In the genomic region with DNA sequence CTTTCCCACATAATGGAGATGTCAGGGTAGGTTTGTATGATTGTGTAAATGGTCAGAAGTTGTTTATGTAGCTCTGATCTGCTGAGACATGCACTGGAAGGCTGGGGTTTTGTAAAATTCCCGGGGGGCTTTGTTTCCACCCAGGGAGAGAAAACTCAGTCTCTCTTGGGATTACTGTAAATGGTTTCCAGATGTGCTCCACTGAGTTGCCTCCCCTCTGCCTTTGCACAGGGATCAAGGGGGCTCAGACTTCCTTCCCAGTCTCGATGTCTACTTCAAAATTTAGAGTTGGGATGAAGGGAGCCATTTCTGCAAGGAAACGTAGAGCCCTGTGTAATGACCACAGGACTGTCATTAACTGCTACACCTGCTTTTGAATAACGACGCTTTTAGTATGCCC, we compare ENCODE assay signal across 12 mouse cellular contexts. TPM values are rescaled to one million over a fixed set of nuclear protein-coding genes. Genes with fewer than 3 reads are reported as not detected.
DNase-seq lines count a peak whose midpoint lies in the region; ATAC-seq and TF ChIP-seq lines count a peak whose summit lies in the region.
"Had no signal": no experiment of that assay in that cellular context is flagged by ENCODE, and none has a peak within 500 bp of the region (broad histone marks: within the 10 kb centered on the region; RNA-seq: fewer than 3 reads in every experiment).

No protein-coding gene starts in this region.

- H3K4me2 ChIP-seq in heart, embryonic 12.5 days: peak overlapping the region; percentile 78
- H3K4me2 ChIP-seq in embryonic facial prominence, embryonic 12.5 days (replicated peaks): peak overlapping the region; percentile 82
- H3K4me2 ChIP-seq in hindbrain, embryonic 11.5 days (replicated peaks; ENCODE audit: low read depth, low read length): no peak overlapping the region
- peak overlapping the region; percentile 69 for H3K4me2 ChIP-seq in midbrain, embryonic 13.5 days (replicated peaks)

- H3K36me3 ChIP-seq in heart, embryonic 12.5 days: no peaks in the 10 kb centered on the region
- H3K36me3 ChIP-seq in embryonic facial prominence, embryonic 12.5 days: no peaks in the 10 kb centered on the region
- H3K36me3 ChIP-seq in hindbrain, embryonic 11.5 days (ENCODE audit: control insufficient read depth, insufficient read depth, low read length): no peaks in the 10 kb centered on the region
- no peaks in the 10 kb centered on the region for H3K36me3 ChIP-seq in midbrain, embryonic 13.5 days
- no peaks in the 10 kb centered on the region for H3K36me3 ChIP-seq in thymus, adult 2 months (ENCODE audit: control insufficient read depth, insufficient read depth, low read length)

- peaks cover 47% of the 10 kb centered on the region for H3K27me3 ChIP-seq in heart, embryonic 12.5 days (replicated peaks)
- H3K27me3 ChIP-seq in embryonic facial prominence, embryonic 12.5 days: peaks cover 44% of the 10 kb centered on the region
- H3K27me3 ChIP-seq in hindbrain, embryonic 11.5 days (ENCODE audit: control insufficient read depth, insufficient read depth, low read length): peaks cover 25% of the 10 kb centered on the region
- H3K27me3 ChIP-seq in midbrain, embryonic 13.5 days: peaks cover 24% of the 10 kb centered on the region
- no peaks in the 10 kb centered on the region for H3K27me3 ChIP-seq in thymus, adult 2 months (ENCODE audit: control insufficient read depth, insufficient read depth, low read length)
- H3K27me3 ChIP-seq: CH12.LX had no signal

- no peak for DNase-seq in heart, postnatal 4 days
- no peak for DNase-seq in hindbrain, embryonic 11.5 days (ENCODE audit: low spot score)
- DNase-seq in adrenal gland, postnatal 14 days: no peak
- DNase-seq in left cerebral cortex, adult 8-10 months (ENCODE audit: low spot score in 2 of 2): no peak
- DNase-seq in thymus, adult 2 months: no peak
- DNase-seq: thymus, adult 18-20 months had no signal

- H3K27ac ChIP-seq in heart, embryonic 12.5 days (ENCODE audit: poor library complexity, severe bottlenecking): no peak overlapping the region
- H3K27ac ChIP-seq in embryonic facial prominence, embryonic 12.5 days: no peak overlapping the region
- no peak overlapping the region for H3K27ac ChIP-seq in hindbrain, embryonic 11.5 days (ENCODE audit: low read depth, low read length)
- no peak overlapping the region for H3K27ac ChIP-seq in midbrain, embryonic 13.5 days
- no peak overlapping the region for H3K27ac ChIP-seq in thymus, adult 2 months (ENCODE audit: control insufficient read depth, insufficient read depth, low read length)

- no peak overlapping the region for H3K4me3 ChIP-seq in heart, embryonic 12.5 days
- peak overlapping the region; percentile 38 for H3K4me3 ChIP-seq in embryonic facial prominence, embryonic 12.5 days
- H3K4me3 ChIP-seq in hindbrain, embryonic 11.5 days (ENCODE audit: low read depth, low read length): peak overlapping the region; percentile 40
- H3K4me3 ChIP-seq in midbrain, embryonic 13.5 days (replicated peaks): peak overlapping the region; percentile 52
- H3K4me3 ChIP-seq in thymus, adult 2 months (ENCODE audit: control insufficient read depth, insufficient read depth, low read length): no peak overlapping the region

- no peak for TF ChIP-seq CTCF in thymus, adult 2 months (IDR thresholded peaks at IDR 0.05; ENCODE audit: borderline replicate concordance, control insufficient read depth, extremely low read depth, insufficient read depth, low read length, poor library complexity)

- WGBS in heart, embryonic 12.5 days: 31% methylated on average over 5 of the region's 5 CpGs
- 14% methylated on average over 5 of the region's 5 CpGs for WGBS in embryonic facial prominence, embryonic 12.5 days
- 26% methylated on average over 5 of the region's 5 CpGs for WGBS in hindbrain, embryonic 11.5 days
- WGBS in midbrain, embryonic 13.5 days: 29% methylated on average over 5 of the region's 5 CpGs
- 36% methylated on average over 5 of the region's 5 CpGs for WGBS in thymus, adult 2 months

- no peaks in the 10 kb centered on the region for H3K9me3 ChIP-seq in heart, embryonic 12.5 days (replicated peaks)
- no peaks in the 10 kb centered on the region for H3K9me3 ChIP-seq in embryonic facial prominence, embryonic 12.5 days
- H3K9me3 ChIP-seq in hindbrain, embryonic 11.5 days (ENCODE audit: control insufficient read depth, low read length): no peaks in the 10 kb centered on the region
- H3K9me3 ChIP-seq in midbrain, embryonic 13.5 days: no peaks in the 10 kb centered on the region

- 0 out of 2 replicates have a peak, but pooled peaks cover 7% of the 10 kb centered on the region for H3K4me1 ChIP-seq in heart, embryonic 12.5 days (replicated peaks)
- 0 out of 2 replicates have a peak, but pooled peaks cover 4% of the 10 kb centered on the region for H3K4me1 ChIP-seq in embryonic facial prominence, embryonic 12.5 days
- no peaks in the 10 kb centered on the region for H3K4me1 ChIP-seq in hindbrain, embryonic 11.5 days (replicated peaks; ENCODE audit: control insufficient read depth, insufficient read depth, low read length)
- peaks cover 10% of the 10 kb centered on the region for H3K4me1 ChIP-seq in midbrain, embryonic 13.5 days (replicated peaks)
- no peaks in the 10 kb centered on the region for H3K4me1 ChIP-seq in thymus, adult 2 months (replicated peaks; ENCODE audit: control insufficient read depth, insufficient read depth, low read length)

- no peak overlapping the region for H3K9ac ChIP-seq in heart, embryonic 12.5 days
- no peak overlapping the region for H3K9ac ChIP-seq in embryonic facial prominence, embryonic 12.5 days
- H3K9ac ChIP-seq in hindbrain, embryonic 11.5 days (ENCODE audit: low read depth, low read length): no peak overlapping the region
- peak overlapping the region; percentile 56; the same call in 1 of the 2 replicates for H3K9ac ChIP-seq in midbrain, embryonic 13.5 days (replicated peaks)

- ATAC-seq in heart, embryonic 12.5 days (ENCODE audit: insufficient number of reproducible peaks, low FRiP score): no peak
- ATAC-seq in embryonic facial prominence, embryonic 12.5 days (ENCODE audit: insufficient number of reproducible peaks, insufficient read depth, low FRiP score, low TSS enrichment): no peak
- no peak for ATAC-seq in hindbrain, embryonic 11.5 days (ENCODE audit: low FRiP score)
- ATAC-seq in midbrain, embryonic 13.5 days: no peak; the same call in 1 of the 2 replicates

- no peak for TF ChIP-seq POLR2A in thymus, adult 2 months (IDR thresholded peaks at IDR 0.05; ENCODE audit: control insufficient read depth, extremely low read depth, insufficient read depth, low read length, poor library complexity)

RNA-seq across cellular contexts. Expression of a gene that starts 0.8 kb away (rescaled TPM):
- polyA plus RNA-seq in heart, embryonic 12.5 days (2016; fragmentation: Nextera tagmentation; extraction: Ambion mirVana): 1.9 and 2.2 TPM in 2 replicates
- not detected for total RNA-seq in heart, postnatal 4 days (2021)
- polyA plus RNA-seq in embryonic facial prominence, embryonic 12.5 days (2016; fragmentation: Nextera tagmentation; extraction: Ambion mirVana): 5.3 and 7.3 TPM in 2 replicates
- 0.84 and 1.7 TPM in 2 replicates for polyA plus RNA-seq in hindbrain, embryonic 11.5 days (2014; fragmentation: Nextera tagmentation; extraction: Ambion mirVana)
- polyA plus RNA-seq in midbrain, embryonic 13.5 days (2015; fragmentation: Nextera tagmentation; extraction: Ambion mirVana): 10.9 and 11.4 TPM in 2 replicates
- 1.8 and 3.7 TPM in 2 replicates for total RNA-seq in adrenal gland, postnatal 14 days (2021)
- 10 to 100 TPM; 54.4 to 64.7 (median 60.9) TPM for total RNA-seq in left cerebral cortex, adult 8-10 months (2022)
- not detected in 2 replicates for polyA plus RNA-seq in thymus, adult 2 months (2012; rRNA removed)
- total RNA-seq: CH12.LX; common myeloid progenitor, adult 5-6 weeks had no signal
- polyA plus RNA-seq: gonadal fat pad, adult 2 months had no signal

Comparison
In these comparisons a context has a peak if more than half of its experiments do, and no peak if none do; other contexts are left out.
1. H3K4me3 ChIP-seq: peak in embryonic facial prominence, embryonic 12.5 days (single experiment), hindbrain, embryonic 11.5 days (single experiment) and midbrain, embryonic 13.5 days (single experiment); none in heart, embryonic 12.5 days (single experiment) and thymus, adult 2 months (single experiment).